Mouse (Mus musculus) liver, postnatal 0 days (tissue): ENCODE measurements at regions not wholly inside any gene's neighbourhood (a gene's known extent, or its start where the extent isn't known, plus 50 kb on each side); places are given as distances from the start of the nearest gene placed in this dataset.

ENCODE experiments used
- CTCF ChIP-seq: sonication (generic); IDR thresholded peaks from 2 replicates; pipeline ENCODE4 v1.5.1; 2016; ENCODE audit warnings: antibody characterized with exemption, low read depth
- EP300 ChIP-seq: IDR thresholded peaks from 2 replicates; pipeline ENCODE4 v1.6.1; 2016; ENCODE audit warnings: antibody characterized with exemption, low read depth, mild to moderate bottlenecking

DNA sequence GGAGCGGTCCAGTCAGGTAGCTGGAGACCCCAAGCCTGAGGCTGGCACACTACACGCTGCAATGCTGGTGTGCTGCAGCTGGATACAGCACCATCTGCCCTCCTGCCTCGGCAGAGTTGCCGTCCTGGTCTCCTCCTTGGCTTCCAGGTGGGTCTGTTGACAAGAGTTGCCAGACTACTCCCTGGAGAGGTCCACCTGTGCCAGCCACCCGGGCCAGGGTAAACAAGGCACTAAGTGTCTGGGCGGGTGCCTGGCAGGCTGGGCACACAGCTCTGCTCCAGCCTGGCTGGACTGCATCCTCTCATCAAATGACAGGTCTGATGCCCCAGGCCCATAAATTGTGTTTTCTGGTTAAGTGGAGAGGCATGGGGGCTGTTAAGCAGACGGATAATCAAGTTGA lies 61.0 kb upstream of the Col1a1 start:
- no peak for TF ChIP-seq CTCF
- no peak for TF ChIP-seq EP300
